Mouse (Mus musculus) gastrocnemius, adult 2 months (tissue): ENCODE data around the gene Cyb561d2. TPM values are rescaled to one million over a fixed set of nuclear protein-coding genes. Genes with fewer than 3 reads are reported as not detected.

Experiments used
- DNase-seq: peaks from one replicate; pipeline ENCODE4 v3.0.0; 2022
- H3K27ac ChIP-seq: fragments of 200-600 bp; 2 replicates; pipeline ENCODE4 v1.8.1; 2022; ENCODE audit warnings: mild to moderate bottlenecking
- H3K4me3 ChIP-seq: fragments of 200-600 bp; 2 replicates; pipeline ENCODE4 v1.8.1; 2022; ENCODE audit warnings: mild to moderate bottlenecking, moderate library complexity
- CTCF ChIP-seq: fragments of 200-600 bp; IDR thresholded peaks from 2 replicates; pipeline ENCODE4 v1.8.1; 2022; ENCODE audit warnings: antibody characterized with exemption, mild to moderate bottlenecking, moderate library complexity
- intact Hi-C: fragments of 180-260 bp; cut with DNase I; formaldehyde crosslinking; loops from one replicate; pipeline ENCODE4 v1.15.1; 2025
- total RNA-seq, 2 experiments: library from RNA; stranded (reverse); gene quantifications; 2 replicates each; pipeline ENCODE4 v1.2.3; 2021

The Cyb561d2 gene
- total RNA-seq, 2 experiments from 2014 or later = 3.1 TPM

GRCm38 (mm10) chr9:107543299-107543698, 1.3 kb upstream of the Cyb561d2 start:
- no peak for DNase-seq
- no peak for TF ChIP-seq CTCF
- Histone ChIP-seq H3K27ac (no peak overlapping the region), H3K4me3 (no peak overlapping the region)
- intact Hi-C loops = no loop called here

GRCm38 (mm10) chr9:107542721-107543120, 728 bp upstream of the Cyb561d2 start:
- TF ChIP-seq CTCF = no peak
- intact Hi-C loops = no loop called here
- Histone ChIP-seq H3K4me3 (peak overlapping the region; percentile 88), H3K27ac (peak overlapping the region; percentile 95)
- no peak for DNase-seq

- intact Hi-C loops = no loop called here
- DNase-seq = no peak
- TF ChIP-seq CTCF = no peak
- peak overlapping the region; percentile 88 for H3K4me3 ChIP-seq
- peak overlapping the region; percentile 95 for H3K27ac ChIP-seq
Measured at GRCm38 (mm10) chr9:107542352-107542686, 326 bp upstream of the Cyb561d2 start.

- no peak overlapping the region; the same call in 1 of the 2 replicates for H3K27ac ChIP-seq
- TF ChIP-seq CTCF = no peak
- intact Hi-C loops = no loop called here
- no peak for DNase-seq
- H3K4me3 ChIP-seq = peak overlapping the region; percentile 88
Measured at GRCm38 (mm10) chr9:107541005-107541404, 988 bp downstream of the Cyb561d2 start.

DNA sequence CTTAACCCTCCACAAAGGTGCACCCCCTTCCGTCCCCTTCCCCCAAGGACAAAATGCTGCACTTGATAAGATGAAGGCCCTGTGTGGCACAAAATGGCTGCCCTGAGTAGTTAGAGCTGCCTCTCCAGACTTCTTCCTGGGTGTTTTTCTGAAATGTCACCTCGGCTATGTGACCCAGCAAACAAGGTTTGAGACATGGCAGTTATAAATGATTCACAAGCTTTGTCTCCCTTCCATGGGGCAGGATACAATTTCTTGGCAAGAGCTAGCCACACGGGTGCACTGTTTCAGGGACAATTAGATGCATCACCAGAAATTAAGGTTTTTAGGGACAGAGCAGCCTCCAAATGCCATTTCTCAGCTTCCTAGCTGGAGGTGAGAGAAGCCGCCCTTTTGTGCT, 1.6 kb downstream of the Cyb561d2 start:
- Histone ChIP-seq H3K4me3 (no peak overlapping the region), H3K27ac (no peak overlapping the region)
- DNase-seq = no peak
- intact Hi-C loops = no loop called here
- no peak for TF ChIP-seq CTCF

- no peak for TF ChIP-seq CTCF
- no peak overlapping the region for H3K4me3 ChIP-seq
- intact Hi-C loops = no loop called here
- no peak overlapping the region for H3K27ac ChIP-seq
- no peak for DNase-seq
Measured at GRCm38 (mm10) chr9:107539940-107540339, 2.1 kb downstream of the Cyb561d2 start.

- TF ChIP-seq CTCF = no peak
- H3K4me3 ChIP-seq = no peak overlapping the region
- DNase-seq = no peak
- intact Hi-C loops = no loop called here
- H3K27ac ChIP-seq = no peak overlapping the region
Measured at GRCm38 (mm10) chr9:107538711-107539110, 3.3 kb downstream of the Cyb561d2 start.

DNA sequence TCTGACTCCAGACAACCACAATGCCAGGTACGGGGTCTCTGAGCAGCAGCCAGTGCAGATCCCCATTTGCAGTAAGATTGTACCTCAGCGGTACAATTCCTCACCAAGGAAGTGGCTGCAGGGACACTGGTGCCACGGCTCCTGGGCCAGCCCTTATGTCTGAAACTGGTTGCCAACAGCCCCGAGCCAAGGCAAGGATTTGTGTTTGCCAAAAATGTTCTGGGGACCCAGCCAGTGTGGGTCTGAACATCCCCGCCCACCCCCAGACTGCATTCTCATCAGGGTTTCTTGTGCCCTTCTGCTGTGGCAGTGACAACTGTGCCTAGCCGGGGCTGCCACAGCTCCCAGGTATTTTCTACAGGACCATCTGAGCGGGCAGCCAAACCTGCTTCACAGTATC, 3.8 kb downstream of the Cyb561d2 start:
- no peak for DNase-seq
- Histone ChIP-seq H3K27ac (no peak overlapping the region), H3K4me3 (no peak overlapping the region)
- intact Hi-C loops = no loop called here
- no peak for TF ChIP-seq CTCF

DNA sequence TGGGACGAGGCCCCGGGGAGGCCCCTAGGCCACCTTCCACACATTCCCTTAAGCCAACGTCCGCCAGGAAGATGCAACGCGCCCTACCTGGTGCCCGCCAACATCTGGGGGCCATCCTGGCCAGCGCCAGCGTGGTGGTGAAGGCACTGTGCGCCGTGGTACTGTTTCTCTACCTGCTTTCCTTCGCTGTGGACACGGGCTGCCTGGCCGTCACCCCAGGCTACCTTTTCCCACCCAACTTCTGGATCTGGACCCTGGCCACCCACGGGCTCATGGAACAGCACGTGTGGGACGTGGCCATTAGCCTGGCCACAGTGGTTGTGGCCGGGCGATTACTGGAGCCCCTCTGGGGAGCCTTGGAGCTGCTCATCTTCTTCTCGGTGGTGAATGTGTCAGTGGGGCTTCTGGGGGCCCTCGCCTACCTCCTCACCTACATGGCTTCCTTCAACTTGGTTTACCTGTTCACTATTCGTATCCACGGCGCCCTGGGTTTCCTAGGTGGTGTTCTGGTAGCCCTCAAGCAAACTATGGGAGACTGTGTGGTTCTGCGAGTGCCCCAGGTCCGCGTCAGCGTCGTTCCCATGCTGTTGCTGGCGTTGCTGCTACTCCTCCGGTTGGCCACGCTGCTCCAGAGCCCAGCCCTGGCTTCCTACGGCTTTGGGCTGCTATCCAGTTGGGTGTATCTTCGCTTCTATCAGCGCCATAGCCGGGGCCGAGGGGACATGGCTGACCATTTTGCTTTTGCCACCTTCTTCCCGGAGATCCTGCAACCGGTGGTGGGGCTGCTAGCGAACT, 7.4 kb downstream of the Cyb561d2 start:
- TF ChIP-seq CTCF = no peak
- Histone ChIP-seq H3K27ac (peak overlapping the region; percentile 94), H3K4me3 (peak overlapping the region; percentile 92)
- intact Hi-C loops = no loop called here
- DNase-seq = peak; percentile 62

GRCm38 (mm10) chr9:107533791-107534407, 8.1 kb downstream of the Cyb561d2 start, which contains the start of gene Tmem115:
TSS of gene Tmem115 (plus strand) at chr9:107533945.
- peak; percentile 26; the same call in 1 of the 2 replicates for TF ChIP-seq CTCF
- Histone ChIP-seq H3K4me3 (peak within 1 kb of the TSS; percentile 92), H3K27ac (peak within 1 kb of the TSS; percentile 94)
- DNase-seq = peak; percentile 95
- intact Hi-C loops = no loop called here

DNA sequence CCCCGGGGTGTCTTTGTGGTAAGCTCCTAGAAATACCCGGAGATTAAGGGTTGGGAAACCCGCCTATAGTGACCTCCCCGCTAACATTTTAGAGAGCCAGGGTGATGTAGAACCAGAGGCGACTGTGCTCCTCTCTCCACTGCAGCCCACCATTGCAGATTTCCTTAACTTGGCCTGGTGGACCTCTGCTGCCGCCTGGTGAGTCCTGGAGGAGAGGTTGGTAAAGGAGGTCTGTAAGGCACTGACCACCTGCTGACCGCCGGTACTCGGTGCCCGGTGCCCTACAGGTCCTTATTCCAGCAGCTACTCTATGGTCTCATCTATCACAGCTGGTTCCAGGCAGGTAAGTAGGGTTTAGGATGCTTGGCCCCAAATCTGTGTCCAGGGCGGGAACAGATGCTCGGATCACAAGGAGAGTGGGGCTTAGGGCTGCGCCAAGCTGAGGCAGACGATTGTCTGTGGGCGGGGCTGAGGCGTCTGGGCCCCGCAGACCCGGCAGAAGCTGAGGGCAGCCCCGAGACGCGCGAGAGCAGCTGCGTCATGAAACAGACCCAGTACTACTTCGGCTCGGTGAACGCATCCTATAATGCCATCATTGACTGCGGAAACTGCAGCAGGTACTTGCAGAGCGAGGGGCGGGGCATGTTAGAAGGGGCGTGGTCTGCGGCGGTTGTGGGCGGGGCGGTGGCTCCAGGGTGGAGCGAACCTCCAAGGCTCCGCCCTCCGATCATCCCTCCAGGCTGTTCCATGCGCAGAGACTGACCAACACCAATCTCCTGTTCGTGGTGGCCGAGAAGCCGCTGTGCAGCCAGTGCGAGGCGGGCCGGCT, 15.6 kb downstream of the Cyb561d2 start:
- intact Hi-C loops = no loop called here
- peak overlapping the region; percentile 61 for H3K4me3 ChIP-seq
- no peak overlapping the region for H3K27ac ChIP-seq
- no peak for TF ChIP-seq CTCF
- DNase-seq = peak; percentile 83

GRCm38 (mm10) chr9:107522400-107522711, 19.6 kb downstream of the Cyb561d2 start:
- no peak for DNase-seq
- no peak for TF ChIP-seq CTCF
- no peak overlapping the region for H3K27ac ChIP-seq
- H3K4me3 ChIP-seq = no peak overlapping the region
- intact Hi-C loops = no loop called here

- TF ChIP-seq CTCF = no peak
- Histone ChIP-seq H3K4me3 (no peak overlapping the region), H3K27ac (no peak overlapping the region)
- intact Hi-C loops = no loop called here
- no peak for DNase-seq
Measured at GRCm38 (mm10) chr9:107521711-107522399, 20.1 kb downstream of the Cyb561d2 start.
